Mouse (Mus musculus) liver, embryonic 14.5 days (tissue): ENCODE measurements around the gene Fam8a1.

Experiments used
- CTCF ChIP-seq: IDR thresholded peaks from 2 replicates; pipeline ENCODE4 v1.5.1; 2016; ENCODE audit warnings: antibody characterized with exemption, low read depth, control low read depth
- EP300 ChIP-seq: IDR thresholded peaks from 2 replicates; pipeline ENCODE4 v1.6.1; 2016; ENCODE audit warnings: antibody characterized with exemption, low read depth

- TF ChIP-seq CTCF: no peak
- no peak for TF ChIP-seq EP300
These were observed 57.9 kb downstream of the Fam8a1 start for GRCm38 (mm10) chr13:46727038-46727836.
